ENCODE assay signal across 8 mouse cellular contexts in genomic region chr13:62015424-62016167, GRCm38 (mm10).
DNase-seq lines count a peak whose midpoint lies in the region; ATAC-seq and TF ChIP-seq lines count a peak whose summit lies in the region.
"Not testable (repeated sequence)": the region's sequence is repeated elsewhere in the genome, so short reads cannot be mapped to it uniquely, and the experiment has no call there.

No protein-coding gene starts in this region.

- intact Hi-C loops in heart, postnatal 36 days (cut with DNase I): not testable (repeated sequence)

- TF ChIP-seq EP300 in MEL (IDR thresholded peaks at IDR 0.05; ENCODE audit: low read depth in 1 of 2, low read length in 2 of 2); liver, embryonic 14.5 days (IDR thresholded peaks at IDR 0.05; ENCODE audit: low read depth): not testable (repeated sequence)

- peak; percentile 52 to 55; a peak in 3 of 4 replicates for TF ChIP-seq POLR2A in MEL (IDR thresholded peaks at IDR 0.05; ENCODE audit: control insufficient read depth in 1 of 2, insufficient read depth in 1 of 2, low read depth in 1 of 2, low read length in 2 of 2, poor library complexity in 1 of 2)
- not testable (repeated sequence) for TF ChIP-seq POLR2A in cerebellum, adult 2 months (IDR thresholded peaks at IDR 0.05; ENCODE audit: borderline replicate concordance, insufficient read depth, low read length)

- peak overlapping the region; percentile 71 for H3K9ac ChIP-seq in MEL (ENCODE audit: control insufficient read depth, low read depth, low read length, poor library complexity, severe bottlenecking)
- peak overlapping the region; percentile 71 for H3K9ac ChIP-seq in forebrain, embryonic 16.5 days (replicated peaks; ENCODE audit: low read depth, low read length)
- peak overlapping the region; percentile 59 for H3K9ac ChIP-seq in liver, embryonic 14.5 days (replicated peaks)

- WGBS in cerebellum, adult 2 months: 2% methylated on average over 22 of the region's 22 CpGs
- WGBS in forebrain, embryonic 16.5 days: 3% methylated on average over 22 of the region's 22 CpGs
- 1% methylated on average over 22 of the region's 22 CpGs for WGBS in large intestine, adult 2 months
- 1% methylated on average over 22 of the region's 22 CpGs for WGBS in liver, embryonic 14.5 days (ENCODE audit: insufficient replicate concordance)

- H3K4me1 ChIP-seq in MEL (ENCODE audit: control insufficient read depth in 1 of 2, insufficient read depth in 2 of 2, low read length in 2 of 2); cerebellum, adult 2 months (ENCODE audit: control insufficient read depth, insufficient read depth, low read length); forebrain, embryonic 16.5 days (replicated peaks; ENCODE audit: control insufficient read depth, insufficient read depth, low read length); liver, embryonic 14.5 days (replicated peaks; ENCODE audit: control insufficient read depth in 2 of 2, insufficient read depth in 2 of 2, low read length in 1 of 2): not testable (repeated sequence)

- ATAC-seq in forebrain, embryonic 16.5 days: peak; percentile 94
- peak; percentile 93 for ATAC-seq in liver, embryonic 14.5 days (ENCODE audit: insufficient read depth)

- H3K27ac ChIP-seq in MEL (ENCODE audit: control insufficient read depth, low read depth, low read length): peak overlapping the region; percentile 67
- H3K27ac ChIP-seq in cerebellum, adult 2 months (ENCODE audit: insufficient read depth, low read length): not testable (repeated sequence)
- H3K27ac ChIP-seq in forebrain, embryonic 16.5 days (ENCODE audit: low read length): peak overlapping the region; percentile 49
- H3K27ac ChIP-seq in liver, embryonic 14.5 days: peak overlapping the region; percentile 2; the same call in 1 of the 2 replicates

- H3K36me3 ChIP-seq in MEL (ENCODE audit: control insufficient read depth in 1 of 2, insufficient read depth in 2 of 2, low read length in 2 of 2); forebrain, embryonic 16.5 days (ENCODE audit: control insufficient read depth, insufficient read depth); liver, embryonic 14.5 days (replicated peaks; ENCODE audit: control insufficient read depth, insufficient read depth, low read depth): not testable (repeated sequence)

- not testable (repeated sequence) for H3K9me3 ChIP-seq in MEL (replicated peaks; ENCODE audit: insufficient read depth, low read length); forebrain, embryonic 16.5 days (ENCODE audit: control insufficient read depth, low read length); liver, embryonic 14.5 days (ENCODE audit: control insufficient read depth, low read length)

- peak overlapping the region; percentile 57 for H3K4me2 ChIP-seq in forebrain, embryonic 16.5 days (ENCODE audit: low read length)
- H3K4me2 ChIP-seq in liver, embryonic 14.5 days (ENCODE audit: low read depth): peak overlapping the region; percentile 68

- peak; percentile 87 for DNase-seq in MEL (ENCODE audit: low read depth, low spot score)
- peak; percentile 13 to 21 for DNase-seq in cerebellum, adult 2 months
- peak; percentile 25 to 27 for DNase-seq in heart, postnatal 36 days
- peak; percentile 39 for DNase-seq in large intestine, adult 2 months (ENCODE audit: low read depth, low spot score)
- DNase-seq in liver, embryonic 14.5 days (ENCODE audit: low read depth in 3 of 3, low spot score in 3 of 3): peak; percentile 37 to 58 (median 44)
- peak; percentile 68 for DNase-seq in neural tube, embryonic 10.5 days (ENCODE audit: extremely low spot score, low spot score)
- DNase-seq in telencephalon, adult 2 months (ENCODE audit: low read depth, low spot score): peak; percentile 6

- H3K79me2 ChIP-seq in MEL (ENCODE audit: control insufficient read depth, insufficient read depth, low read length, poor library complexity): not testable (repeated sequence)

- TF ChIP-seq CTCF in MEL (IDR thresholded peaks at IDR 0.05 in 2 of 3, conservative IDR thresholded peaks at IDR 0.05 in 1 of 3; ENCODE audit: control insufficient read depth in 1 of 3, insufficient read depth in 1 of 3, low read depth in 2 of 3, low read length in 3 of 3, poor library complexity in 1 of 3, severe bottlenecking in 1 of 3); cerebellum, adult 2 months (IDR thresholded peaks at IDR 0.05; ENCODE audit: borderline replicate concordance, insufficient read depth, low read depth, low read length); liver, embryonic 14.5 days (IDR thresholded peaks at IDR 0.05; ENCODE audit: low read depth): not testable (repeated sequence)

- not testable (repeated sequence) for H3K27me3 ChIP-seq in MEL (ENCODE audit: control insufficient read depth in 1 of 2, insufficient read depth in 2 of 2, low read length in 2 of 2); cerebellum, adult 2 months (ENCODE audit: control insufficient read depth, insufficient read depth, low read length); forebrain, embryonic 16.5 days (replicated peaks; ENCODE audit: control insufficient read depth, insufficient read depth, low read length); liver, embryonic 14.5 days (ENCODE audit: control insufficient read depth, insufficient read depth, low read length)

- H3K4me3 ChIP-seq in MEL (ENCODE audit: control insufficient read depth in 1 of 2, insufficient read depth in 1 of 2, low read depth in 2 of 2, low read length in 2 of 2): peak overlapping the region; percentile 74 to 80
- H3K4me3 ChIP-seq in cerebellum, adult 2 months (replicated peaks; ENCODE audit: insufficient read depth, low read depth, low read length): peak overlapping the region; percentile 46
- H3K4me3 ChIP-seq in forebrain, embryonic 16.5 days (replicated peaks; ENCODE audit: low read length): peak overlapping the region; percentile 61
- H3K4me3 ChIP-seq in liver, embryonic 14.5 days (ENCODE audit: insufficient read depth in 1 of 2, low read depth in 2 of 2, low read length in 2 of 2): peak overlapping the region; percentile 67 to 100

- TF ChIP-seq RAD21 in MEL (IDR thresholded peaks at IDR 0.05; ENCODE audit: low read depth, low read length): not testable (repeated sequence)

TF ChIP-seq in MEL, 35 proteins besides CTCF, POLR2A, EP300 and RAD21:
- TF ChIP-seq ELF1 (IDR thresholded peaks at IDR 0.05; ENCODE audit: low read depth, low read length) (peak; percentile 52), HCFC1 (IDR thresholded peaks at IDR 0.05; ENCODE audit: low read depth, low read length) (peak; percentile 55; the same call in 1 of the 2 replicates), TBP (IDR thresholded peaks at IDR 0.05; ENCODE audit: low read depth, low read length) (0 out of 2 replicates have a peak, but pooled peaks have one; percentile 54), SIN3A (IDR thresholded peaks at IDR 0.05; ENCODE audit: low read length) (peak; percentile 52; the same call in 1 of the 2 replicates), NELFE (IDR thresholded peaks at IDR 0.05; ENCODE audit: low read depth, low read length) (peak; percentile 44), E2F4 (IDR thresholded peaks at IDR 0.05; ENCODE audit: borderline replicate concordance, low read depth, low read length) (peak; percentile 96)

Comparison
In these comparisons a context has a peak if more than half of its experiments do, and no peak if none do; other contexts are left out.
1. DNase-seq: peak in every context shown above with its lines; median percentile 87 in MEL; 68 in neural tube, embryonic 10.5 days; 44 in liver, embryonic 14.5 days; 39 in large intestine, adult 2 months; 26 in heart, postnatal 36 days; 17 in cerebellum, adult 2 months; 6 in telencephalon, adult 2 months.